ENCODE assay signal across 24 mouse cellular contexts in genomic region chr10:43817522-43818198, GRCm38 (mm10).
"Had no signal": no experiment of that assay in that cellular context is flagged by ENCODE, and none has a peak within 500 bp of the region (broad histone marks: within the 10 kb centered on the region; RNA-seq: fewer than 3 reads in every experiment).

No protein-coding gene starts in this region.

- ATAC-seq: hindbrain, postnatal 0 days; intestine, embryonic 16.5 days had no signal

- H3K4me3 ChIP-seq: heart, embryonic 13.5 days; heart, embryonic 15.5 days; hindbrain, embryonic 13.5 days; hindbrain, embryonic 15.5 days; layer of hippocampus, adult 2 months; left cerebral cortex, adult 2 months; limb, embryonic 13.5 days; limb, embryonic 15.5 days; liver, embryonic 13.5 days had no signal

- H3K9ac ChIP-seq: heart, embryonic 13.5 days; heart, embryonic 15.5 days; hindbrain, embryonic 13.5 days; hindbrain, embryonic 15.5 days; limb, embryonic 13.5 days; limb, embryonic 15.5 days; liver, embryonic 13.5 days had no signal

- DNase-seq: gastrocnemius, postnatal 14 days; gastrocnemius, postnatal 36 days; heart, adult 18-20 months; heart, postnatal 14 days; heart, postnatal 36 days; kidney, adult 11 months; kidney, adult 2 months; kidney, postnatal 10 days; kidney, postnatal 25 days; kidney, postnatal 4 days; left cerebral cortex, postnatal 4 days; liver, embryonic 13.5 days had no signal

- H3K4me1 ChIP-seq: heart, embryonic 15.5 days; hindbrain, embryonic 13.5 days; hindbrain, embryonic 15.5 days; limb, embryonic 15.5 days had no signal

- H3K4me2 ChIP-seq: heart, embryonic 11.5 days; heart, embryonic 13.5 days; heart, embryonic 15.5 days; hindbrain, embryonic 13.5 days; hindbrain, embryonic 15.5 days; limb, embryonic 13.5 days; limb, embryonic 15.5 days; liver, embryonic 11.5 days; liver, embryonic 13.5 days had no signal

- H3K36me3 ChIP-seq: heart, embryonic 13.5 days; heart, embryonic 15.5 days; hindbrain, embryonic 13.5 days; hindbrain, embryonic 15.5 days; limb, embryonic 13.5 days; limb, embryonic 15.5 days; liver, embryonic 13.5 days had no signal

- H3K9me3 ChIP-seq: heart, embryonic 13.5 days; heart, embryonic 15.5 days; hindbrain, embryonic 13.5 days; hindbrain, embryonic 15.5 days; limb, embryonic 13.5 days; limb, embryonic 15.5 days; liver, embryonic 13.5 days had no signal

- H3K27ac ChIP-seq: heart, embryonic 13.5 days; heart, embryonic 15.5 days; hindbrain, embryonic 13.5 days; hindbrain, embryonic 15.5 days; hindbrain, postnatal 0 days; layer of hippocampus, adult 2 months; left cerebral cortex, adult 2 months; limb, embryonic 13.5 days; limb, embryonic 15.5 days; liver, embryonic 13.5 days had no signal

- H3K27me3 ChIP-seq: heart, embryonic 13.5 days; heart, embryonic 15.5 days; hindbrain, embryonic 13.5 days; hindbrain, embryonic 15.5 days; limb, embryonic 13.5 days; limb, embryonic 15.5 days; liver, embryonic 13.5 days had no signal
